In the genomic region with DNA sequence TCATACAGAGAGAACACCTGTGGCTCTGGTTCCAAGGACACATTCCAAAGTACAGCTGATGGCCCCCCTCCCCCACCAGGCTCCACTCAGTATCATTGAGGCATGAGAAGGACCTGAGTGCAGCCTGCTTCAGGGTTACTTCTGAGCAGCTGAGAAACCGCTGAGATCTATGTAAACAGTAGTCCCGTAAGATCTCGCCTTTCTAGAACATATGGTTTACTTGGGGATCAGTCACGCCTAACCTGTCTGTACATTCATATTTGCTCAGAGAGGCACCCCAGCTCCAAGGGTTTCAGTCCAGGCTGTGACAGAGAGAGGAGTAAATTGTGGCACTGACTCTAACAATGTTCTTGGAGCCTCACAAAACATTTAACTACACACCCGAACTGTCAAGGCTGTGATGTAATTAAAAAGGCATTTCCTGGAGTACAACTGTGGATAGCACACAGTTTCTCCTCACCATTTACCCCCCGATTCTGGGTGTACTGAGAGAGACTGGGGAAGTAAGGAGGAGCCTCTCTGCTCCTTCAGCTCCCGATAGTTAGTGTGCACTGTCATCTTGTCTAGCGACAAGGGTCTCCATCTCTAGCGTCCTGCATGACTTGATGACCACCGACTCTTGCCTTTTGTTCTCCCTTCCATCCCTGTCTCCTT, we compare ENCODE assay signal across 15 mouse cellular contexts.
DNase-seq lines count a peak whose midpoint lies in the region; ATAC-seq and TF ChIP-seq lines count a peak whose summit lies in the region.
"Had no signal": no experiment of that assay in that cellular context is flagged by ENCODE, and none has a peak within 500 bp of the region (broad histone marks: within the 10 kb centered on the region; RNA-seq: fewer than 3 reads in every experiment).

No protein-coding gene starts in this region.

- peak; percentile 81 for ATAC-seq in embryonic facial prominence, embryonic 14.5 days (ENCODE audit: low read depth)
- peak; percentile 92 for ATAC-seq in lung, postnatal 0 days

- H3K36me3 ChIP-seq in embryonic facial prominence, embryonic 14.5 days (ENCODE audit: control insufficient read depth, insufficient read depth, low read length) = no peaks in the 10 kb centered on the region
- no peaks in the 10 kb centered on the region for H3K36me3 ChIP-seq in lung, postnatal 0 days (ENCODE audit: insufficient read depth, low read length)
- H3K36me3 ChIP-seq: hindbrain, embryonic 13.5 days; limb, embryonic 13.5 days; liver, embryonic 15.5 days had no signal

- H3K4me2 ChIP-seq in embryonic facial prominence, embryonic 14.5 days (ENCODE audit: low read depth, low read length) = no peak overlapping the region
- 0 out of 2 replicates have a peak overlapping the region, but pooled peaks have one; percentile 19 for H3K4me2 ChIP-seq in lung, postnatal 0 days (replicated peaks; ENCODE audit: low read depth, low read length)
- H3K4me2 ChIP-seq: hindbrain, embryonic 13.5 days; limb, embryonic 13.5 days; liver, embryonic 15.5 days had no signal

- H3K27ac ChIP-seq in embryonic facial prominence, embryonic 14.5 days (replicated peaks; ENCODE audit: low read depth, low read length) = no peak overlapping the region
- peak overlapping the region; percentile 80 for H3K27ac ChIP-seq in lung, postnatal 0 days (ENCODE audit: low read length)
- H3K27ac ChIP-seq: hindbrain, embryonic 13.5 days; left cerebral cortex, adult 2 months; limb, embryonic 13.5 days; liver, embryonic 15.5 days had no signal

- H3K9me3 ChIP-seq in embryonic facial prominence, embryonic 14.5 days (ENCODE audit: control insufficient read depth, low read length) = no peaks in the 10 kb centered on the region
- no peaks in the 10 kb centered on the region for H3K9me3 ChIP-seq in lung, postnatal 0 days (ENCODE audit: low read length)
- H3K9me3 ChIP-seq: hindbrain, embryonic 13.5 days; limb, embryonic 13.5 days; liver, embryonic 15.5 days had no signal

- H3K4me3 ChIP-seq in embryonic facial prominence, embryonic 14.5 days (ENCODE audit: low read depth, low read length) = no peak overlapping the region
- H3K4me3 ChIP-seq in lung, postnatal 0 days (ENCODE audit: low read depth, low read length) = no peak overlapping the region
- H3K4me3 ChIP-seq: hindbrain, embryonic 13.5 days; left cerebral cortex, adult 2 months; limb, embryonic 13.5 days; liver, embryonic 15.5 days had no signal

- H3K9ac ChIP-seq in embryonic facial prominence, embryonic 14.5 days (ENCODE audit: low read depth, low read length) = no peak overlapping the region
- H3K9ac ChIP-seq in lung, postnatal 0 days (replicated peaks; ENCODE audit: low read depth) = no peak overlapping the region; the same call in 1 of the 2 replicates
- H3K9ac ChIP-seq: hindbrain, embryonic 13.5 days; limb, embryonic 13.5 days; liver, embryonic 15.5 days had no signal

- peaks cover 21% of the 10 kb centered on the region; the same call in 1 of the 2 replicates for H3K4me1 ChIP-seq in embryonic facial prominence, embryonic 14.5 days (ENCODE audit: control insufficient read depth, insufficient read depth, low read length)
- peaks cover 20% of the 10 kb centered on the region; the same call in 1 of the 2 replicates for H3K4me1 ChIP-seq in lung, postnatal 0 days (ENCODE audit: insufficient read depth, low read depth, low read length)

- intact Hi-C loops in gastrocnemius, postnatal 36 days (cut with DNase I) = no loop called here

- DNase-seq in lung, adult 18-20 months = peak; percentile 6 to 10
- DNase-seq in lung, postnatal 25 days (ENCODE audit: low spot score) = no peak
- DNase-seq in embryonic facial prominence, embryonic 14.5 days (ENCODE audit: low spot score) = peak; percentile 49
- DNase-seq in lung, postnatal 0 days (ENCODE audit: low spot score) = peak; percentile 73
- DNase-seq in yolk sac, embryonic 10.5 days (ENCODE audit: low spot score) = peak; percentile 5
- DNase-seq in gastrocnemius, postnatal 36 days = no peak
- DNase-seq in thymus, adult 18-20 months = no peak
- DNase-seq: adrenal gland, postnatal 14 days; cerebellum, adult 9-10 months; kidney, adult 8-10 months; retina, postnatal 1 day had no signal

- no peaks in the 10 kb centered on the region for H3K27me3 ChIP-seq in embryonic facial prominence, embryonic 14.5 days (replicated peaks; ENCODE audit: control insufficient read depth, insufficient read depth, low read length)
- no peaks in the 10 kb centered on the region for H3K27me3 ChIP-seq in lung, postnatal 0 days (replicated peaks; ENCODE audit: insufficient read depth, low read length)
- H3K27me3 ChIP-seq: hindbrain, embryonic 13.5 days; limb, embryonic 13.5 days had no signal

- 45% methylated on average over 10 of the region's 10 CpGs for WGBS in embryonic facial prominence, embryonic 14.5 days
- 24% methylated on average over 10 of the region's 10 CpGs for WGBS in lung, postnatal 0 days

- no peak for TF ChIP-seq CTCF in lung, postnatal 0 days (IDR thresholded peaks at IDR 0.05)

- peak; percentile 97 for TF ChIP-seq EP300 in lung, postnatal 0 days (IDR thresholded peaks at IDR 0.05)

Comparison
In these comparisons a context has a peak if more than half of its experiments do, and no peak if none do; other contexts are left out.
1. DNase-seq: peak in lung, adult 18-20 months (2 of 2), embryonic facial prominence, embryonic 14.5 days (single experiment), lung, postnatal 0 days (single experiment) and yolk sac, embryonic 10.5 days (single experiment); none in lung, postnatal 25 days (single experiment), gastrocnemius, postnatal 36 days (0 of 2) and thymus, adult 18-20 months (0 of 2).